Mouse (Mus musculus) heart, embryonic 13.5 days (tissue): Measurements from ENCODE around the gene Il22ra2. TPM values are rescaled to one million over a fixed set of nuclear protein-coding genes. Genes with fewer than 3 reads are reported as not detected.
A peak's percentile ranks its signal among the peaks of the same experiment; 100 is the strongest.

Source experiments
- ATAC-seq: fragments of 200-750 bp; cut with Nextera tagmentation; 2 replicates; pipeline ENCODE4 v1.8.0; 2017; ENCODE audit warnings: moderate TSS enrichment; ENCODE audit not compliant: insufficient number of reproducible peaks, low FRiP score, low TSS enrichment; ENCODE audit errors: extremely low read depth
- H3K27ac ChIP-seq: fragments of 300-500 bp; sonication (generic); replicated peaks from 2 replicates; pipeline ENCODE4 v1.5.1; 2015; ENCODE audit warnings: moderate library complexity, mild to moderate bottlenecking, inconsistent platforms
- H3K27me3 ChIP-seq: fragments of 300-500 bp; sonication (generic); replicated peaks from 2 replicates; pipeline ENCODE4 v1.6.1; 2015; ENCODE audit warnings: mild to moderate bottlenecking, inconsistent platforms
- H3K36me3 ChIP-seq: fragments of 300-500 bp; sonication (generic); 2 replicates; pipeline ENCODE4 v1.6.1; 2015; ENCODE audit warnings: mild to moderate bottlenecking, inconsistent platforms
- H3K4me1 ChIP-seq: fragments of 300-500 bp; sonication (generic); 2 replicates; pipeline ENCODE4 v1.6.1; 2015; ENCODE audit warnings: inconsistent platforms
- H3K4me2 ChIP-seq: fragments of 300-500 bp; sonication (generic); 2 replicates; pipeline ENCODE4 v1.6.1; 2015; ENCODE audit warnings: inconsistent platforms, mild to moderate bottlenecking, moderate library complexity
- H3K4me3 ChIP-seq: fragments of 300-500 bp; sonication (generic); 2 replicates; pipeline ENCODE4 v1.5.1; 2015; ENCODE audit warnings: moderate library complexity, mild to moderate bottlenecking, inconsistent platforms
- H3K9ac ChIP-seq: fragments of 300-500 bp; sonication (generic); 2 replicates; pipeline ENCODE4 v1.6.1; 2015; ENCODE audit warnings: inconsistent platforms, mild to moderate bottlenecking, moderate library complexity
- H3K9me3 ChIP-seq: fragments of 300-500 bp; sonication (generic); 2 replicates; pipeline ENCODE4 v1.6.1; 2016; ENCODE audit warnings: inconsistent platforms
- WGBS: fragments of 180-500 bp; shearing (Covaris S2); methylation state at CpG from one replicate; pipeline ENCODE4 v1.1.7; 2015; ENCODE audit warnings: mixed read lengths; 5-methylcytosine and 5-hydroxymethylcytosine counted together
- polyA plus RNA-seq: library from polyadenylated mRNA; unstranded; fragments of >200 nt; fragmentation: Nextera tagmentation; extraction: Ambion mirVana; gene quantifications from 2 replicates; pipeline ENCODE4 v1.2.1, GENCODE M21; 2015

The Il22ra2 gene
- polyA plus RNA-seq, result not detected in 2 replicates

DNA sequence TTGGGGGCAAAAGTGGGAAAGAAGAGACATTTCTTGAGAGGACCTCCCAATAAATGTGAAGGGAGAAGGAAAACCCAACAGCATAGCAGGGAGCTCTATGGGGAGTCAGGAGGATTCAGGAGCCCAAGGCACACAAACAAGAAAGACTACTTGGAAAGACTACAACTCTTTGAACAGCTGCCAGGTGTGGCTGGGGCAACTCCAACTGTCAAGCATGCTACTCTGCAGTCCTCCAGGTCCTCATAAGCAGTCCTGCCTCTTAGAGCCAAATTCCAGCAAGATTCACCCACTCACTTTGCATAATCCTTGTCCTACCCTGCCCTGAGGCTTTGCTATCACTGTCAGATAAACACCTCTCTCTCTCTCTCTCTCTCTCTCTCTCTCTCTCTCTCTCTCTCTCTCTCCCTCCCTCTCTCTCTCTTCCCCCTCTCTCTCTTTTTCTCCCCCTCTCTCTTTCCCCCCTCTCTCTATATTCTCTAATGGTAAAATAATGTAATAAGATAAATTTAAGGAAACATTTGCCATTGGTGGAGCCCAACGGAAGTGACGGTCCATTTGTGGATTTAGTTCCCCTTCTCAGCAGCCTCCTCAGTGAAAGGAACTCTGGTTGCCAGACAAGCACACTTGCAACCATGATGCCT, at the start of gene Il22ra2:
Gene Il22ra2, plus strand, starts transcription at position 591 of the 641 bp plus-strand sequence.
- WGBS, result 82% methylated on average over 2 of the region's 2 CpGs
- H3K9me3 ChIP-seq, result no peaks in the 10 kb centered on the region
- no peak within 1 kb of the TSS for H3K27ac ChIP-seq
- H3K9ac ChIP-seq, result no peak within 1 kb of the TSS
- H3K27me3 ChIP-seq, result no peaks in the 10 kb centered on the region
- H3K4me2 ChIP-seq, result no peak within 1 kb of the TSS
- H3K4me1 ChIP-seq, result peaks cover 5% of the 10 kb centered on the region; the same call in 1 of the 2 replicates
- no peak within 1 kb of the TSS for H3K4me3 ChIP-seq
- no peak for ATAC-seq
- no peaks in the 10 kb centered on the region for H3K36me3 ChIP-seq

GRCm38 (mm10) chr10:19577571-19577970, 44.2 kb upstream of the Il22ra2 start:
- H3K4me3 ChIP-seq, result no peak overlapping the region
- peaks cover 5% of the 10 kb centered on the region; the same call in 1 of the 2 replicates for H3K4me1 ChIP-seq
- no peaks in the 10 kb centered on the region for H3K27me3 ChIP-seq
- H3K27ac ChIP-seq, result no peak overlapping the region
- H3K4me2 ChIP-seq, result no peak overlapping the region
- no peak for ATAC-seq
- H3K36me3 ChIP-seq, result no peaks in the 10 kb centered on the region
- 89% methylated on average over 3 of the region's 3 CpGs for WGBS
- no peak overlapping the region for H3K9ac ChIP-seq
- no peaks in the 10 kb centered on the region for H3K9me3 ChIP-seq

DNA sequence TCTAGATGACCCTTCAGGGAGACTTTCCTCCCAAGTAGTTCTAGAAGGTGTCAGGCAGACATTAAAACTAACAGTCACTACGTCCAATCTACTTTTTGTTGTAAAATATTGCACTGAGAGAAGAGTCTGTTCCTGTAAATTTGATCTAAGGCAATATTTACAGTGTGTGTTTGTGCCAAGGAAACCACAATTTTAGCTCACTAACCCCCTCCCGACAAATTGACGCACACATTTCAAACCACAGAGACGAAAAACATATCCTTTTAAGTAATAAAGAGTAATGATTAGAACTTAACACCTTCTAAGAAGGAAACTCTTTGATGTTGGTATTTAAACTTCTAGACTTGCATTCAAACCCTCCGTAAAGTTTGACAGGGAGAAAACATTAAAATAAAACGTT, 43.8 kb upstream of the Il22ra2 start:
- Histone ChIP-seq H3K27me3 (no peaks in the 10 kb centered on the region), H3K4me2 (no peak overlapping the region), H3K36me3 (no peaks in the 10 kb centered on the region), H3K9ac (no peak overlapping the region), H3K4me3 (no peak overlapping the region), H3K4me1 (peaks cover 6% of the 10 kb centered on the region), H3K9me3 (no peaks in the 10 kb centered on the region), H3K27ac (no peak overlapping the region)
- no peak for ATAC-seq
- WGBS, result 75% methylated on average over 6 of the region's 6 CpGs

DNA sequence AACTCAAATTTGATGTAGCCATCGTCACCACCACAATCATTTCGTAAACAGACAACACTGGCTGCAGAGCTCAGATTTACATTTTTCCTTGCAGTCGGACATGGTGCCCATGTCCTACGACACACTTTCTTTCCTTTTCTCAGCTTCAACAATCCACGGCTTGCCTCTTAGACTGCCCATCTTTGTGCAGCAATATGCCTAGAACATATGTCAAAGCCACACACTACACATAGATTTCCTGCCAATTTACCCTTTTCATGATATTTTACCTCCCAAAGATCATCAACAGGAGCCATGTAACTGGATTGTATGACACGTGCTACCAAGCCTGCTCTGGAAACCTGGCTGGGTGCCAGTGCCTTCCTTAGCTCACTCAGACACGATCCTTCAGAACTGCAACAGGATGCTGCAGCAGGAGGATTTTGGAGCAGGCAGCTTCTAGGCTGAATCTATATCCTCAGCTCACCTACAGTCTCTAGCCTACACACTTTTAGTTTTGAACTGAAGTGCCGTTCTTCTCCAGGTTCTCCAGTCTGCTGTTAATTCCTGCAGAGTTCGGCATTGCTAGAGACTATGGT, 43.3 kb upstream of the Il22ra2 start:
- Histone ChIP-seq H3K27me3 (no peaks in the 10 kb centered on the region), H3K36me3 (no peaks in the 10 kb centered on the region), H3K4me1 (peaks cover 9% of the 10 kb centered on the region), H3K4me2 (0 out of 2 replicates have a peak overlapping the region, but pooled peaks have one; percentile 16), H3K9me3 (no peaks in the 10 kb centered on the region), H3K9ac (no peak overlapping the region), H3K4me3 (no peak overlapping the region), H3K27ac (no peak overlapping the region)
- ATAC-seq, result no peak
- 62% methylated on average over 9 of the region's 9 CpGs for WGBS

DNA sequence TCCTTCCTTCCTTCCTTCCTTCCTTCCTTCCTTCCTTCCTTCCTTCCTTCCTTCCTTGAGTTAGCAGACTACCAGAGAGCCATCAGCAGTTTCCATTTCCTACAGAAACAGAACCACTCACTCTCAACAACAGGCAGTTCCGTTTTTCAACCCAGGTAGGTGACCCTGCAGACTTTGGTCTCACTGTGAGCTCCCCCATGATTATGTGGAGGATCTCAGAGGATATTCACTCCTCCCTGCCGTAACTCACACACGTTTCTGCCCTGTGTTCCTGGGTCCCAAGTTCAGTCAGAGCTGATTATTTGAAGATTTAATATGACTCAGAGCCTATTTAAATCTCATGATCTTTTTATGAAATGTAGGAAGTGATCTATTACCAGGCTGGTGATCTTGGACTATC, 41.1 kb upstream of the Il22ra2 start:
- 59% methylated on average over 3 of the region's 3 CpGs for WGBS
- no peak for ATAC-seq
- H3K4me2 ChIP-seq, result no peak overlapping the region
- no peaks in the 10 kb centered on the region for H3K27me3 ChIP-seq
- no peak overlapping the region for H3K9ac ChIP-seq
- no peak overlapping the region for H3K27ac ChIP-seq
- no peaks in the 10 kb centered on the region for H3K9me3 ChIP-seq
- H3K4me3 ChIP-seq, result no peak overlapping the region
- peaks cover 12% of the 10 kb centered on the region for H3K4me1 ChIP-seq
- H3K36me3 ChIP-seq, result no peaks in the 10 kb centered on the region

DNA sequence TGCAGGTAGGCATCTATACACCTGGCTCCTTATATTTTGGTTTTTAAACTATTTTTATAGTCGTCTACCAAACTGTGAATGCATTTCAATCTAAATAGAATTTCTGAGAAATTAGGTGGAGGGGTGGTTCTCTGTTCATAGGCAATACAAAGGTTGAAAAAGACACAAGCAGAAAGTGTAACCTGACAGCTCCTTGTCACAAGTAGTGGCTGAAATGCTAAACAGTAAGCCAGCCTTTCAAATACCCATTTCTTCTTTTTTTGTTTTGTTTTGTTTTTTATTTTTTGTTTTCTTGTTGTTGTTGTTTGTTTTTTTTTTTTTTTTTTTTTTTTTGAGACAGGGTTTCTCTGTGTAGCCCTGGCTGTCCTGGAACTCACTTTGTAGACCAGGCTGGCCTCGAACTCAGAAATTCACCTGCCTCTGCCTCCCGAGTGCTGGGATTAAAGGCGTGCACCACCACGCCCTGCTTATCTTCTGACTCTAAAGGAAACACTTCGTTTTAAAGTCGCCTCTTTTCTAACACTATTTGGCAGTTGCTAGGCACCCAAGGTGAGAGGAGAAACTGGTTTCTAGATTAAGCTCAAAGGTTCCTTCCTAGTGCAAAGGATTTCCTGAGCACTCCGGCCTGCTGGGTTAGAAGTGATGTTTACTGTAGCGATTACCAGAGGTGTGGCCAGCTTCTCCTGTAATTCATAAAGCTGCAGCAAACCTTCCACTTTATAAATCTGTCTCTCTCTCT, 39.8 kb upstream of the Il22ra2 start:
- Histone ChIP-seq H3K27ac (no peak overlapping the region), H3K4me2 (no peak overlapping the region), H3K9me3 (no peaks in the 10 kb centered on the region), H3K27me3 (no peaks in the 10 kb centered on the region), H3K4me3 (no peak overlapping the region), H3K9ac (no peak overlapping the region), H3K36me3 (no peaks in the 10 kb centered on the region), H3K4me1 (peaks cover 12% of the 10 kb centered on the region)
- WGBS, result 58% methylated on average over 9 of the region's 9 CpGs
- no peak for ATAC-seq

GRCm38 (mm10) chr10:19582806-19583430, 38.9 kb upstream of the Il22ra2 start:
- Histone ChIP-seq H3K27me3 (no peaks in the 10 kb centered on the region), H3K4me1 (peaks cover 12% of the 10 kb centered on the region), H3K9ac (no peak overlapping the region), H3K4me3 (no peak overlapping the region), H3K9me3 (no peaks in the 10 kb centered on the region), H3K27ac (0 out of 2 replicates have a peak overlapping the region, but pooled peaks have one; percentile 20), H3K36me3 (no peaks in the 10 kb centered on the region), H3K4me2 (no peak overlapping the region)
- WGBS, result 52% methylated on average over 7 of the region's 7 CpGs
- no peak for ATAC-seq

DNA sequence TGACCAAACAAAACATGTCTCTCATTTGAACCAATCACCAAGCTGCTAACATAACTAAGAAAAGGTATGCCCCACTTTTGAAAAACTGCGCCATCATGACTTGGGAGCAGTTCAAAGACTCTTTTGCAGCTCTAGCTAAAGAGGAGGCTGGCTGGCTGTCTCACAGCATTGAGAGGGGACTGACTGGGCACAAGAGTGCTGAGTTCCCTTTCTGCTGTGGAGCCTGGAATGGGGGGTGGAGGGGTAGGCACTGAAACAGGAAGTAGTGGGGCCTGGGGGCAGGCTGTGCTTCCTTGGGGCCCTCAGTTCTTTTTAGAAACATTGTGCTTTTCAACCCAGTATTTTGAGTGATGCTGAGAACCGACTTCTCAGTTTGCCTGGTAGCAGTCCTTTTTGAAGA, 37.7 kb upstream of the Il22ra2 start:
- peaks cover 7% of the 10 kb centered on the region; the same call in 1 of the 2 replicates for H3K4me1 ChIP-seq
- H3K9me3 ChIP-seq, result no peaks in the 10 kb centered on the region
- H3K4me3 ChIP-seq, result no peak overlapping the region
- no peak overlapping the region for H3K27ac ChIP-seq
- no peaks in the 10 kb centered on the region for H3K27me3 ChIP-seq
- no peak for ATAC-seq
- no peaks in the 10 kb centered on the region for H3K36me3 ChIP-seq
- no peak overlapping the region for H3K9ac ChIP-seq
- H3K4me2 ChIP-seq, result no peak overlapping the region
- 72% methylated on average over 2 of the region's 2 CpGs for WGBS

DNA sequence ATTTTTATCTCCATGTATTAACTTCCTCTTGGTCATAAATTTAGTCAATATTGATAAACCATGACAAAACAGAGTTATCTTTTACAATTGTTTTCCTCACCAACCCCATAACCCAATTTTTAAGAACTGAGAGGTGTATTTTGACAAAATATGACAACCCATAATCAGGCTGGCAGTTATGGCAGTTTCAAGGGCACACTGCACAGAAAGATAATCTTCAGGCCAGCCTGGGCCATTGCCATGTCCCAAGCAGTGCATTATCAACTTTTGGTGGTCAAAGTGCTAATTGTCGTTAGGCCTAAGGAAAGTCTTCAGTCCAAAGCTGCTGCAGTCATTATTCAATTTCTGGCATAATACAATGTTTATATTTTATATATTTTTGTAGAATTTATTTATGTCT, 37.0 kb upstream of the Il22ra2 start:
- no peak overlapping the region for H3K4me2 ChIP-seq
- 83% methylated on average over 1 of the region's 1 CpGs for WGBS
- H3K9ac ChIP-seq, result no peak overlapping the region
- no peak for ATAC-seq
- H3K27ac ChIP-seq, result no peak overlapping the region
- H3K4me1 ChIP-seq, result peaks cover 7% of the 10 kb centered on the region; the same call in 1 of the 2 replicates
- H3K4me3 ChIP-seq, result no peak overlapping the region
- no peaks in the 10 kb centered on the region for H3K27me3 ChIP-seq
- no peaks in the 10 kb centered on the region for H3K9me3 ChIP-seq
- no peaks in the 10 kb centered on the region for H3K36me3 ChIP-seq

DNA sequence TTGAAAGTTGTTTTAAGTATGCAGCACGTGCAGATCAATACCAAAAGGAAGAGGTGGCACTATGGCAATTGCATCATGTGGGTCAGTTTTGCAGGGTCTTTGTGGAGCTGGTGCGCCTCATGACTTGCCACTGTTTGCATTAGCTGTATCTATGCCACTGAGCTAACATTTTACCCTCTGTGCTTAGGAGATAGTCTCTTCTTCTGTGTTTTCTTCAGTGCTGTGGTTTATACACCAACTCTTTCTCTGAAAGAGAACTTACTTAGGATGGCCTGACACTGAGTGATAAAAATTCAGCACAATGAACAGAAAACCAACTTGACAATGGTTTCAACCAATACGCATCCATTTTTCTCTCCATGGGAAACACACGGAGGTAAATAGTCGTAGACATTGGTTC, 35.9 kb upstream of the Il22ra2 start:
- no peak overlapping the region for H3K27ac ChIP-seq
- no peaks in the 10 kb centered on the region for H3K9me3 ChIP-seq
- H3K9ac ChIP-seq, result no peak overlapping the region
- peaks cover 9% of the 10 kb centered on the region; the same call in 1 of the 2 replicates for H3K4me1 ChIP-seq
- no peak for ATAC-seq
- 81% methylated on average over 5 of the region's 5 CpGs for WGBS
- H3K4me3 ChIP-seq, result no peak overlapping the region
- no peaks in the 10 kb centered on the region for H3K27me3 ChIP-seq
- no peak overlapping the region for H3K4me2 ChIP-seq
- no peaks in the 10 kb centered on the region for H3K36me3 ChIP-seq

DNA sequence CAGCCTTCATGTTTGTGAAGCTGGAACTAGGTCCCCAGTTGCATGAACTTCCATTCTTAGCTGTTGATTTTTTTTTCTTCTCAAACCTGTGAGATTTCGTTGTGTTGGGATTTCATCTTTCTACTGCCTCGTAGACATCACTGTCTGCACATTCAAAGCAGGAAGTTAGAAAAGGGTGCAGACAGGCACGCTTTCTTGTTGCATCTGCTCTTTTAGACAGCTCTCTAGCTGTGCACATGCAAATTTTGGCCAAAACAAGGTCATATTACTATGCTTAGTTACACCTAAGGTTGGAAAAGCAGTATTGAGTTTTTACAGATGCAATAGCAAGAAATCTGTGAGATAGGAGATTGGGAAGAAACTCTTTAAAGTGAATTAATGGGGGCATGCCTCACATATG, 34.5 kb upstream of the Il22ra2 start:
- Histone ChIP-seq H3K4me3 (no peak overlapping the region), H3K36me3 (no peaks in the 10 kb centered on the region), H3K27ac (no peak overlapping the region), H3K4me1 (peaks cover 13% of the 10 kb centered on the region; the same call in 1 of the 2 replicates), H3K9ac (no peak overlapping the region), H3K27me3 (no peaks in the 10 kb centered on the region), H3K4me2 (no peak overlapping the region), H3K9me3 (no peaks in the 10 kb centered on the region)
- ATAC-seq, result no peak
- 69% methylated on average over 3 of the region's 3 CpGs for WGBS
